Mouse (Mus musculus): ENCODE data around the gene Rfesd. TPM values are rescaled to one million over a fixed set of nuclear protein-coding genes. Genes with fewer than 3 reads are reported as not detected.
A peak's percentile ranks its signal among the peaks of the same experiment; 100 is the strongest.

The Rfesd gene
- total and polyA plus RNA-seq, 3 experiments, result 4.4 to 14.9 (median 10.9) TPM

- Histone ChIP-seq H3K9ac (ENCODE audit: low read depth, low read length) (no peak overlapping the region), H3K79me2 (replicated peaks; ENCODE audit: control insufficient read depth, insufficient read depth, low read length) (no peaks in the 10 kb centered on the region; the same call in 1 of the 2 replicates), H3K27ac (no peak overlapping the region), H3K4me1 (ENCODE audit: control insufficient read depth, insufficient read depth, low read length) (peaks cover 1% of the 10 kb centered on the region), H3K27me3 (ENCODE audit: control insufficient read depth, insufficient read depth, low read length) (no peaks in the 10 kb centered on the region), H3K4me3 (no peak overlapping the region), H3K36me3 (ENCODE audit: control insufficient read depth, insufficient read depth, low read length) (peaks cover 3% of the 10 kb centered on the region; the same call in 1 of the 2 replicates)
- intact Hi-C loops (cut with DNase I), result no loop called here
- TF ChIP-seq POLR2A (IDR thresholded peaks at IDR 0.05; ENCODE audit: insufficient read depth, low read depth, low read length) (no peak), CTCF (IDR thresholded peaks at IDR 0.05) (no peak), EP300 (IDR thresholded peaks at IDR 0.05; ENCODE audit: insufficient read depth, low read depth, low read length) (no peak)
- WGBS, result 51% methylated on average over 2 of the region's 2 CpGs
- no peak for DNase-seq
Measured at GRCm38 (mm10) chr13:76014511-76014910, 4.0 kb downstream of the Rfesd start.

GRCm38 (mm10) chr13:76003272-76003671 is 15.2 kb downstream of the Rfesd start:
- no peak overlapping the region for H3K4me3 ChIP-seq
- H3K79me2 ChIP-seq (replicated peaks; ENCODE audit: control insufficient read depth, insufficient read depth, low read length), result no peaks in the 10 kb centered on the region
- no peaks in the 10 kb centered on the region for H3K27me3 ChIP-seq (ENCODE audit: control insufficient read depth, insufficient read depth, low read length)
- intact Hi-C loops (cut with DNase I), result no loop called here
- DNase-seq, result no peak
- TF ChIP-seq EP300 (IDR thresholded peaks at IDR 0.05; ENCODE audit: insufficient read depth, low read depth, low read length), result no peak
- no peak for TF ChIP-seq POLR2A (IDR thresholded peaks at IDR 0.05; ENCODE audit: insufficient read depth, low read depth, low read length)
- TF ChIP-seq CTCF (IDR thresholded peaks at IDR 0.05), result no peak
- WGBS, result 87% methylated on average over 3 of the region's 3 CpGs
- H3K36me3 ChIP-seq (ENCODE audit: control insufficient read depth, insufficient read depth, low read length), result no peaks in the 10 kb centered on the region
- no peaks in the 10 kb centered on the region for H3K4me1 ChIP-seq (ENCODE audit: control insufficient read depth, insufficient read depth, low read length)
- no peak overlapping the region for H3K9ac ChIP-seq (ENCODE audit: low read depth, low read length)
- H3K27ac ChIP-seq, result no peak overlapping the region

GRCm38 (mm10) chr13:75992169-75993028 is 26.1 kb downstream of the Rfesd start:
- Histone ChIP-seq H3K4me1 (ENCODE audit: control insufficient read depth, insufficient read depth, low read length) (0 out of 2 replicates have a peak, but pooled peaks cover 1% of the 10 kb centered on the region), H3K27me3 (ENCODE audit: control insufficient read depth, insufficient read depth, low read length) (no peaks in the 10 kb centered on the region), H3K27ac (no peak overlapping the region), H3K36me3 (ENCODE audit: control insufficient read depth, insufficient read depth, low read length) (no peaks in the 10 kb centered on the region), H3K9ac (ENCODE audit: low read depth, low read length) (no peak overlapping the region), H3K4me3 (no peak overlapping the region), H3K79me2 (replicated peaks; ENCODE audit: control insufficient read depth, insufficient read depth, low read length) (no peaks in the 10 kb centered on the region)
- WGBS, result 48% methylated on average over 9 of the region's 9 CpGs
- TF ChIP-seq CTCF (IDR thresholded peaks at IDR 0.05), result no peak
- TF ChIP-seq POLR2A (IDR thresholded peaks at IDR 0.05; ENCODE audit: insufficient read depth, low read depth, low read length), result no peak
- TF ChIP-seq EP300 (IDR thresholded peaks at IDR 0.05; ENCODE audit: insufficient read depth, low read depth, low read length), result no peak
- DNase-seq, result no peak
- intact Hi-C loops (cut with DNase I), result no loop called here

GRCm38 (mm10) chr13:75988096-75988495 is 30.4 kb downstream of the Rfesd start:
- Histone ChIP-seq H3K79me2 (replicated peaks; ENCODE audit: control insufficient read depth, insufficient read depth, low read length) (no peaks in the 10 kb centered on the region), H3K4me3 (no peak overlapping the region), H3K27me3 (ENCODE audit: control insufficient read depth, insufficient read depth, low read length) (no peaks in the 10 kb centered on the region), H3K27ac (0 out of 2 replicates have a peak overlapping the region, but pooled peaks have one; percentile 1), H3K36me3 (ENCODE audit: control insufficient read depth, insufficient read depth, low read length) (no peaks in the 10 kb centered on the region), H3K4me1 (ENCODE audit: control insufficient read depth, insufficient read depth, low read length) (0 out of 2 replicates have a peak, but pooled peaks cover 1% of the 10 kb centered on the region), H3K9ac (ENCODE audit: low read depth, low read length) (no peak overlapping the region)
- DNase-seq, result peak; percentile 24 to 52
- 69% methylated on average over 1 of the region's 1 CpGs for WGBS
- TF ChIP-seq POLR2A (IDR thresholded peaks at IDR 0.05; ENCODE audit: insufficient read depth, low read depth, low read length) (no peak), CTCF (IDR thresholded peaks at IDR 0.05) (no peak), EP300 (IDR thresholded peaks at IDR 0.05; ENCODE audit: insufficient read depth, low read depth, low read length) (no peak)
- intact Hi-C loops (cut with DNase I), result no loop called here

- intact Hi-C loops (cut with DNase I), result loop anchor here (2.0 kb wide), 1 partner anchor 75 kb away; the partner anchor contains the start of gene Gpr150
- no peak for DNase-seq
Measured at GRCm38 (mm10) chr13:75981901-75982300, 36.6 kb downstream of the Rfesd start.

GRCm38 (mm10) chr13:75976649-75977048 is 41.9 kb downstream of the Rfesd start:
- no peak for DNase-seq
- Histone ChIP-seq H3K4me1 (ENCODE audit: control insufficient read depth, insufficient read depth, low read length) (no peaks in the 10 kb centered on the region), H3K79me2 (replicated peaks; ENCODE audit: control insufficient read depth, insufficient read depth, low read length) (no peaks in the 10 kb centered on the region), H3K9ac (ENCODE audit: low read depth, low read length) (no peak overlapping the region), H3K36me3 (ENCODE audit: control insufficient read depth, insufficient read depth, low read length) (no peaks in the 10 kb centered on the region), H3K27ac (no peak overlapping the region), H3K4me3 (no peak overlapping the region), H3K27me3 (ENCODE audit: control insufficient read depth, insufficient read depth, low read length) (no peaks in the 10 kb centered on the region)
- TF ChIP-seq CTCF (IDR thresholded peaks at IDR 0.05), result no peak
- no peak for TF ChIP-seq POLR2A (IDR thresholded peaks at IDR 0.05; ENCODE audit: insufficient read depth, low read depth, low read length)
- no peak for TF ChIP-seq EP300 (IDR thresholded peaks at IDR 0.05; ENCODE audit: insufficient read depth, low read depth, low read length)
- WGBS, result 82% methylated on average over 2 of the region's 2 CpGs
- intact Hi-C loops (cut with DNase I), result no loop called here

More at GRCm38 (mm10) chr13:75981901-75982300, 36.6 kb downstream of the Rfesd start:
- H3K79me2 ChIP-seq (replicated peaks; ENCODE audit: control insufficient read depth, insufficient read depth, low read length), result no peaks in the 10 kb centered on the region
- TF ChIP-seq EP300 (IDR thresholded peaks at IDR 0.05; ENCODE audit: insufficient read depth, low read depth, low read length), result no peak
- TF ChIP-seq CTCF (IDR thresholded peaks at IDR 0.05), result peak; percentile 76
- no peak for TF ChIP-seq POLR2A (IDR thresholded peaks at IDR 0.05; ENCODE audit: insufficient read depth, low read depth, low read length)
- H3K27ac ChIP-seq, result no peak overlapping the region
- H3K4me3 ChIP-seq, result no peak overlapping the region
- no peaks in the 10 kb centered on the region for H3K4me1 ChIP-seq (ENCODE audit: control insufficient read depth, insufficient read depth, low read length)
- no peaks in the 10 kb centered on the region for H3K36me3 ChIP-seq (ENCODE audit: control insufficient read depth, insufficient read depth, low read length)
- H3K9ac ChIP-seq (ENCODE audit: low read depth, low read length), result no peak overlapping the region
- no peaks in the 10 kb centered on the region for H3K27me3 ChIP-seq (ENCODE audit: control insufficient read depth, insufficient read depth, low read length)
